Mouse (Mus musculus) cerebellum, adult 2 months (tissue): ENCODE results near the gene Crlf3.

ENCODE experiments used
- CTCF ChIP-seq: fragments of 200-500 bp; IDR thresholded peaks from 2 replicates; pipeline ENCODE4 v1.5.1; 2011; ENCODE audit warnings: low read depth, mild to moderate bottlenecking, control low read depth, low read length, moderate library complexity, borderline replicate concordance; ENCODE audit not compliant: insufficient read depth
- POLR2A ChIP-seq: fragments of 200-500 bp; IDR thresholded peaks from 2 replicates; pipeline ENCODE4 v1.6.1; 2011; ENCODE audit warnings: low read length, control low read depth, borderline replicate concordance; ENCODE audit not compliant: insufficient read depth

DNA sequence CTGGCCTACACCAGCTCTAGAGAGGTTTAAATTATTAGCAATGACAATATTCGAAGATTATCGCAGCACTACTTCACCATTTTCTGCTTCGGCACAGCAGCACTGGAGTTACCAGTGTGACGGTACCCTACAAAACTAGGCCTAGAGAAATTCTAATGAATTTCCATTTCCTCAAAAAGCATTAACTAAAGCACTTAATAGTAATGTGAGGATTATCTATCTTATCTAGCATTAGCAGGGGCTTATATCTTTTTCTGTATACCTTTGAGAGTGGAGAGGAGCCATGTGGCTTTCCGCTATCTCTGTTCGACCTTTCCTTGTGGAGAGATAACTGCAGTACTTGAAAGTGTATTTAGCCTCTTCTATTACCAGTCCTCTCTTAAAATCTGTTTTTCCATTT lies 1.0 kb downstream of the Crlf3 start:
- TF ChIP-seq CTCF (no peak), POLR2A (no peak)
